Mouse (Mus musculus): ENCODE data around the gene Gja6. TPM values are rescaled to one million over a fixed set of nuclear protein-coding genes. Genes with fewer than 3 reads are reported as not detected.

Gja6 gene
- polyA plus RNA-seq (2011; ENCODE audit: insufficient read depth, insufficient read length, low replicate concordance, missing spikeins), result not detected in 2 replicates

DNA sequence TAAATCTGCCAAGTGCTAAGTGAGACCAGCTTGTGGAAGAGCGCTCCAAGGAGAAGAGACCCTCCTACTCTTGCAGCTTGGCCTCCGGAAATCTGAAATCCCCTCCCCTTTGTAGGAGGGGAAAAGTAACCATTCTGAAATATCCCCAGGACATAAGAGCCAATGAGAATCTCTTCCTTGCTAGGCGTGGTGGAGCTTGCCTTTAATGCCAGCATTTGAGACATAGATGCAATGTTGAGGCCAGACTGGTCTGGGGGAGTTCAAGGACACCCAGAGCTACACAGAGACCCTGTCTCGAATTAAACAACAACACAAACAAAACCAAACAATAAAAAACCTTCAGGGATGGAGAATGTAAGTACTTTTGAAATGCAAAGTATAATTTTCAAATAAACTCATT lies at the start of gene Gja6:
Gja6 (minus strand) TSS at position 101 of the 400 bp plus-strand sequence.
- TF ChIP-seq CTCF (IDR thresholded peaks at IDR 0.05; ENCODE audit: control insufficient read depth, insufficient read depth, low read length) (no peak), POLR2A (IDR thresholded peaks at IDR 0.05; ENCODE audit: borderline replicate concordance, control insufficient read depth, low read depth, low read length) (no peak)
- no peak within 1 kb of the TSS for H3K27ac ChIP-seq (ENCODE audit: control insufficient read depth, insufficient read depth, low read depth, low read length, poor library complexity)
- no peaks in the 10 kb centered on the region for H3K4me1 ChIP-seq (ENCODE audit: control insufficient read depth, insufficient read depth, low read length)
- no peak within 1 kb of the TSS for H3K4me3 ChIP-seq (replicated peaks; ENCODE audit: control insufficient read depth, low read depth, low read length)
- 70% methylated on average over 4 of the region's 4 CpGs for WGBS

DNA sequence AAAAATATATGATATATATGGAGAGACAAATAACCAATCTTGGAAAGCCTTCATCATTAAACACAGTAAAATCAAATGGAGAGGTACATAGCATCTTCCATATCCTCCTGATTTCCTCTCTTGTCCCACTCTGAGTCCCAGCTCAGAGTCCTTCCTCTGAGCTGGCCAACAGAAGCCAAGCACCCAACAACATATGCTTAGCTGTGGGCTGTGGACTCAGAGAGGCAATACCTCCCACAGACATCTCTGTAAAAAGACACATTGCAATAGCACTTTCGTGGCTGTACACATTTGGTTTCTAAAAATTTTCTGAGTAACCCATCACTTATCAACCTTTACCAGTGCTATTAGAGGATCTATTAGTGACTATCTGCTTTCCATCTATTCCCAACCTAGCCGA lies 42.7 kb upstream of the Gja6 start:
- H3K4me3 ChIP-seq (replicated peaks; ENCODE audit: control insufficient read depth, low read depth, low read length), result no peak overlapping the region
- 67% methylated on average over 2 of the region's 2 CpGs for WGBS
- no peaks in the 10 kb centered on the region for H3K4me1 ChIP-seq (ENCODE audit: control insufficient read depth, insufficient read depth, low read length)
- no peak overlapping the region for H3K27ac ChIP-seq (ENCODE audit: control insufficient read depth, insufficient read depth, low read depth, low read length, poor library complexity)
- no peak for TF ChIP-seq CTCF (IDR thresholded peaks at IDR 0.05; ENCODE audit: control insufficient read depth, insufficient read depth, low read length)
- no peak for TF ChIP-seq POLR2A (IDR thresholded peaks at IDR 0.05; ENCODE audit: borderline replicate concordance, control insufficient read depth, low read depth, low read length)

DNA sequence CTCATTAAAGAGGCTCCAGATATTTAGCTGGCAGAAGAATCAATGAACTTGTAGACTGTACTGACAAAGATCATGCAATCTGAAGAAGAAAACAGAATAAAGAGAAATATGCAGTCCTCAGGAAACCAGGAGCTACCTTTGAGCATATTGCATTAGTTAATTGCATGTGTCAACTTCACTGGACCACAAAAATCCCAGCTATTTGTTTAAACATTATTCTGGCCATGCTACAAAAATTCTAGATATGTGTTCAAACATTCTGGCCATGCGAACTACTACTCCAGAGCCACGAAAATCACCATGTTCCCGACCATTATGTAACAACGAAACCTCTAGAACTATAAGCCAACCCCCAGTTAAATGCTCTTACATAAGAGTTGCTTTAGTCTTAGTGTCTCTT lies 37.9 kb upstream of the Gja6 start:
- Histone ChIP-seq H3K4me3 (replicated peaks; ENCODE audit: control insufficient read depth, low read depth, low read length) (no peak overlapping the region), H3K4me1 (ENCODE audit: control insufficient read depth, insufficient read depth, low read length) (no peaks in the 10 kb centered on the region), H3K27ac (ENCODE audit: control insufficient read depth, insufficient read depth, low read depth, low read length, poor library complexity) (no peak overlapping the region)
- TF ChIP-seq POLR2A (IDR thresholded peaks at IDR 0.05; ENCODE audit: borderline replicate concordance, control insufficient read depth, low read depth, low read length), result no peak
- TF ChIP-seq CTCF (IDR thresholded peaks at IDR 0.05; ENCODE audit: control insufficient read depth, insufficient read depth, low read length), result no peak
- 75% methylated on average over 4 of the region's 4 CpGs for WGBS

DNA sequence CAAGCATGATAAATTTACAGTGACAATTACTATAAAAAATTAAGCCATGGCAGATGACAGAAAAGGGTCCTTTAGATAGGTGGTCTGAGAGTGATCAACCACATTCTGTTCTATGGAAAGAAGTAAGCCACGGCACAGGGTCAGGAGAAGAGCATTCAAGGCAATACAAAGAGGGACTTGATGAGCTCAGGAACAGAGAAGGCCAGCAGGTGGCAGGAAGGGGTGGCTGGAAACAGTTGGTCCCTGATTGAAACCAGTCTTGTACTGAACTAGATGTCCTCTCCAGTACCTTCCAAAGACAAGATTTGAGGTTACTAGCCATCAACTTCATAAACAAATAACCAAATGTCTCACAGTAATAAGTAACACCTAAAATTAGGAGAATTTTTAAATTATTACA lies 28.7 kb upstream of the Gja6 start:
- H3K27ac ChIP-seq (ENCODE audit: control insufficient read depth, insufficient read depth, low read depth, low read length, poor library complexity), result no peak overlapping the region
- H3K4me3 ChIP-seq (replicated peaks; ENCODE audit: control insufficient read depth, low read depth, low read length), result no peak overlapping the region
- no peaks in the 10 kb centered on the region for H3K4me1 ChIP-seq (ENCODE audit: control insufficient read depth, insufficient read depth, low read length)
- TF ChIP-seq CTCF (IDR thresholded peaks at IDR 0.05; ENCODE audit: control insufficient read depth, insufficient read depth, low read length) (no peak), POLR2A (IDR thresholded peaks at IDR 0.05; ENCODE audit: borderline replicate concordance, control insufficient read depth, low read depth, low read length) (no peak)
- WGBS, result 63% methylated on average over 1 of the region's 1 CpGs

DNA sequence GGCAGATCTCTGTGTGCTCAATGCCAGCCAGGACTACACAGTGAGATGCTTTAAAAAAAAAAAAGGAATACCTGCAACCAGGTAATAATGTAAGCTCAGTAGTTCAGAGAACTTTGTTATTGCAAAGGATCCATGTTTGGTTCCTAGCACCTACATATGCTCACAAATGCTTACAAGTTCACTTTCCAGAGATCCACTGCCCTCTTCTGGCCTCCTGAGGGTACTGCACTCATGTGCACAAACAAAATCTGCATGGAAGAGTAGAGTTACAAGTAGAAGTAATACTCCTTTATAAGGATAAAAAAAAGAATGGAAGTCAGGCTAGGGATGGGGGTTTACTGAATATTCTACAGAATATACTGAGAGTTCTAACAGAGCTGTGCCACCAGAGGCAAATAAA lies 23.8 kb upstream of the Gja6 start:
- Histone ChIP-seq H3K4me1 (ENCODE audit: control insufficient read depth, insufficient read depth, low read length) (no peaks in the 10 kb centered on the region), H3K4me3 (replicated peaks; ENCODE audit: control insufficient read depth, low read depth, low read length) (no peak overlapping the region), H3K27ac (ENCODE audit: control insufficient read depth, insufficient read depth, low read depth, low read length, poor library complexity) (no peak overlapping the region)
- no peak for TF ChIP-seq POLR2A (IDR thresholded peaks at IDR 0.05; ENCODE audit: borderline replicate concordance, control insufficient read depth, low read depth, low read length)
- TF ChIP-seq CTCF (IDR thresholded peaks at IDR 0.05; ENCODE audit: control insufficient read depth, insufficient read depth, low read length), result no peak

DNA sequence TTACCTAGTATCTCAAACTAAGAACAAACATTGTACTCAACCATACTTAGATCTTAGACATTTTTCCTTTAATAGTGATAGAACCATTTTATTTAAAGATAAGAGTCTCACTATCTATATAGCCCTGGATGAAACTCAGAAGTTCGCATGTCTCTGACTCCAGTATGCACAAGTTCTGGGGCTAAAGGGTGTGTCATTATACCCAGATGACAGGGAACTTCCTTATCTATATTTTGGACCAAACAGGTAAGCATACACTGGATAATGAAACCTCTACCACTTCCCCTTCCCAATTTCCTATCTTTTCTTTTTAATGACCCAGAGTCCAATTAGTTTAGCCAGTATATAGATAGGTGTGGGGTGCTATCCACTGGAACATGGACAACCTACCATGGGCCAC lies 22.0 kb upstream of the Gja6 start:
- Histone ChIP-seq H3K27ac (ENCODE audit: control insufficient read depth, insufficient read depth, low read depth, low read length, poor library complexity) (no peak overlapping the region), H3K4me1 (ENCODE audit: control insufficient read depth, insufficient read depth, low read length) (no peaks in the 10 kb centered on the region), H3K4me3 (replicated peaks; ENCODE audit: control insufficient read depth, low read depth, low read length) (no peak overlapping the region)
- WGBS, result 53% methylated on average over 1 of the region's 1 CpGs
- TF ChIP-seq POLR2A (IDR thresholded peaks at IDR 0.05; ENCODE audit: borderline replicate concordance, control insufficient read depth, low read depth, low read length), result no peak

GRCm38 (mm10) chrX:160919022-160919637 lies 12.3 kb upstream of the Gja6 start:
- Histone ChIP-seq H3K27ac (ENCODE audit: control insufficient read depth, insufficient read depth, low read depth, low read length, poor library complexity) (no peak overlapping the region), H3K4me1 (ENCODE audit: control insufficient read depth, insufficient read depth, low read length) (no peaks in the 10 kb centered on the region), H3K4me3 (replicated peaks; ENCODE audit: control insufficient read depth, low read depth, low read length) (no peak overlapping the region)
- 72% methylated on average over 3 of the region's 3 CpGs for WGBS
- TF ChIP-seq POLR2A (IDR thresholded peaks at IDR 0.05; ENCODE audit: borderline replicate concordance, control insufficient read depth, low read depth, low read length) (no peak), CTCF (IDR thresholded peaks at IDR 0.05; ENCODE audit: control insufficient read depth, insufficient read depth, low read length) (no peak)

DNA sequence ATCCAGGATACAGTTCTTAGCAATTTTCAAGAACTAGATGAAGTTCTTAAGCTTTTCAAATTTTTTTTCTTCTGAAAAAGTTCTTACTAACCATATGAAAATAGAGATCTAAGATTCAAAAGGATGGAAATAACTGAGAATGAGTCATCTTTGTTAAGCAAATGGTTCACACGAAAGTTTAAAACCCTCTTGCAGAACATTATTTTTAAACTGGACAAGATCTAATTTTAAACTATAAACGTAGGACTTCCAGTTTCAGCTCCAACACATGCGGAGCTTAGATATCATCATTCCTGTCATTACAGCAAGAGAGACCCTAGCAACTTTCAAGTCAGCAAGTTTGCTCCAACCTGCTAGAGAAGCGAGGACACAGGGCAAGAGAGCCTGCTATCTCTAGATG lies 375 bp downstream of the Gja6 start:
- no peak for TF ChIP-seq POLR2A (IDR thresholded peaks at IDR 0.05; ENCODE audit: borderline replicate concordance, control insufficient read depth, low read depth, low read length)
- no peak for TF ChIP-seq CTCF (IDR thresholded peaks at IDR 0.05; ENCODE audit: control insufficient read depth, insufficient read depth, low read length)

DNA sequence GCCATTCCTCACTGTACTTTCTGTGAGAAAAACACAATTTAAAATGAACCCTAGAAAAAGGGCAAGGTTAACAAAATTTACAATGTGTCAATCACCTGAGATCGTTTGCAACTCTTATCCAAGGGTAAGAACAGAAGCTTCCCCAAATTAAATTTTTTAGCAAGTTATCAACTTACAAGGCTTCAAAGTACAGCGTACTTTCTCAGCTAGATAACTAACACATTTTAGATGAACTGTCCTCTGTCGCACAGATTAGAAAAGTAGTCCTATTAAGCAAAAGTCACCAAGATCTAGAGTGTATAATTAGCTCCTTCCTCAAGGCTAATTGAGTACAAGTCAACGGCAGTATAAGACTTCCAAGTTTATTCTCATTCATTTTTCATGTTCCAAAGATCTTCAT lies 939 bp downstream of the Gja6 start:
- TF ChIP-seq CTCF (IDR thresholded peaks at IDR 0.05; ENCODE audit: control insufficient read depth, insufficient read depth, low read length) (no peak), POLR2A (IDR thresholded peaks at IDR 0.05; ENCODE audit: borderline replicate concordance, control insufficient read depth, low read depth, low read length) (no peak)
- Histone ChIP-seq H3K27ac (ENCODE audit: control insufficient read depth, insufficient read depth, low read depth, low read length, poor library complexity) (no peak overlapping the region), H3K4me3 (replicated peaks; ENCODE audit: control insufficient read depth, low read depth, low read length) (no peak overlapping the region), H3K4me1 (ENCODE audit: control insufficient read depth, insufficient read depth, low read length) (no peaks in the 10 kb centered on the region)
- WGBS, result 58% methylated on average over 4 of the region's 4 CpGs

More for the DNA sequence above, 375 bp downstream of the Gja6 start:
- H3K4me1 ChIP-seq (ENCODE audit: control insufficient read depth, insufficient read depth, low read length), result no peaks in the 10 kb centered on the region
- no peak overlapping the region for H3K27ac ChIP-seq (ENCODE audit: control insufficient read depth, insufficient read depth, low read depth, low read length, poor library complexity)
- no peak overlapping the region for H3K4me3 ChIP-seq (replicated peaks; ENCODE audit: control insufficient read depth, low read depth, low read length)
- 62% methylated on average over 4 of the region's 4 CpGs for WGBS

All from bone marrow, adult 2 months (tissue).